Mouse (Mus musculus): Measurements from ENCODE around the gene Mmp17. TPM values are rescaled to one million over a fixed set of nuclear protein-coding genes. Genes with fewer than 3 reads are reported as not detected.

Mmp17 gene
- 0.10 to 0.29 TPM in 2 of 3 replicates, not detected in the other for total RNA-seq (2017)

- peak; percentile 66 for ATAC-seq (replicated peaks; ENCODE audit: insufficient number of reproducible peaks, low FRiP score, low TSS enrichment, poor library complexity, severe bottlenecking)
Observed at GRCm38 (mm10) chr5:129583761-129584582, at the start of gene Mmp17. TSS of gene Mmp17 (plus strand) at chr5:129584169.

GRCm38 (mm10) chr5:129534500-129534899 is 49.5 kb upstream of the Mmp17 start:
- no peak for ATAC-seq (replicated peaks; ENCODE audit: insufficient number of reproducible peaks, low FRiP score, low TSS enrichment, poor library complexity, severe bottlenecking)

- no peak for ATAC-seq (replicated peaks; ENCODE audit: insufficient number of reproducible peaks, low FRiP score, low TSS enrichment, poor library complexity, severe bottlenecking)
Observed at GRCm38 (mm10) chr5:129535021-129535420, 48.9 kb upstream of the Mmp17 start.

- ATAC-seq (replicated peaks; ENCODE audit: insufficient number of reproducible peaks, low FRiP score, low TSS enrichment, poor library complexity, severe bottlenecking), result no peak
Observed at GRCm38 (mm10) chr5:129535431-129535830, 48.5 kb upstream of the Mmp17 start.

GRCm38 (mm10) chr5:129538826-129539225 is 45.1 kb upstream of the Mmp17 start:
- ATAC-seq (replicated peaks; ENCODE audit: insufficient number of reproducible peaks, low FRiP score, low TSS enrichment, poor library complexity, severe bottlenecking), result no peak

- no peak for ATAC-seq (replicated peaks; ENCODE audit: insufficient number of reproducible peaks, low FRiP score, low TSS enrichment, poor library complexity, severe bottlenecking)
Observed at GRCm38 (mm10) chr5:129542236-129542635, 41.7 kb upstream of the Mmp17 start.

- ATAC-seq (replicated peaks; ENCODE audit: insufficient number of reproducible peaks, low FRiP score, low TSS enrichment, poor library complexity, severe bottlenecking), result no peak
Observed at GRCm38 (mm10) chr5:129545787-129546186, 38.2 kb upstream of the Mmp17 start.

GRCm38 (mm10) chr5:129549716-129550115 is 34.3 kb upstream of the Mmp17 start:
- no peak for ATAC-seq (replicated peaks; ENCODE audit: insufficient number of reproducible peaks, low FRiP score, low TSS enrichment, poor library complexity, severe bottlenecking)

- no peak for ATAC-seq (replicated peaks; ENCODE audit: insufficient number of reproducible peaks, low FRiP score, low TSS enrichment, poor library complexity, severe bottlenecking)
Observed at GRCm38 (mm10) chr5:129550790-129551189, 33.2 kb upstream of the Mmp17 start.

GRCm38 (mm10) chr5:129551991-129552390 is 32.0 kb upstream of the Mmp17 start:
- no peak for ATAC-seq (replicated peaks; ENCODE audit: insufficient number of reproducible peaks, low FRiP score, low TSS enrichment, poor library complexity, severe bottlenecking)

- ATAC-seq (replicated peaks; ENCODE audit: insufficient number of reproducible peaks, low FRiP score, low TSS enrichment, poor library complexity, severe bottlenecking), result no peak
Observed at GRCm38 (mm10) chr5:129553642-129554041, 30.3 kb upstream of the Mmp17 start.

- no peak for ATAC-seq (replicated peaks; ENCODE audit: insufficient number of reproducible peaks, low FRiP score, low TSS enrichment, poor library complexity, severe bottlenecking)
Observed at GRCm38 (mm10) chr5:129558591-129558990, 25.4 kb upstream of the Mmp17 start.

GRCm38 (mm10) chr5:129559283-129559682 is 24.7 kb upstream of the Mmp17 start:
- ATAC-seq (replicated peaks; ENCODE audit: insufficient number of reproducible peaks, low FRiP score, low TSS enrichment, poor library complexity, severe bottlenecking), result no peak

GRCm38 (mm10) chr5:129562342-129562741 is 21.6 kb upstream of the Mmp17 start:
- ATAC-seq (replicated peaks; ENCODE audit: insufficient number of reproducible peaks, low FRiP score, low TSS enrichment, poor library complexity, severe bottlenecking), result no peak

GRCm38 (mm10) chr5:129568596-129568995 is 15.4 kb upstream of the Mmp17 start:
- ATAC-seq (replicated peaks; ENCODE audit: insufficient number of reproducible peaks, low FRiP score, low TSS enrichment, poor library complexity, severe bottlenecking), result no peak

- no peak for ATAC-seq (replicated peaks; ENCODE audit: insufficient number of reproducible peaks, low FRiP score, low TSS enrichment, poor library complexity, severe bottlenecking)
Observed at GRCm38 (mm10) chr5:129578201-129578600, 5.8 kb upstream of the Mmp17 start.

- ATAC-seq (replicated peaks; ENCODE audit: insufficient number of reproducible peaks, low FRiP score, low TSS enrichment, poor library complexity, severe bottlenecking), result no peak
Observed at GRCm38 (mm10) chr5:129580046-129580445, 3.9 kb upstream of the Mmp17 start.

- no peak for ATAC-seq (replicated peaks; ENCODE audit: insufficient number of reproducible peaks, low FRiP score, low TSS enrichment, poor library complexity, severe bottlenecking)
Observed at GRCm38 (mm10) chr5:129580572-129580971, 3.4 kb upstream of the Mmp17 start.

GRCm38 (mm10) chr5:129581015-129581414 is 3.0 kb upstream of the Mmp17 start:
- ATAC-seq (replicated peaks; ENCODE audit: insufficient number of reproducible peaks, low FRiP score, low TSS enrichment, poor library complexity, severe bottlenecking), result no peak

GRCm38 (mm10) chr5:129583331-129583730 is 638 bp upstream of the Mmp17 start:
- no peak for ATAC-seq (replicated peaks; ENCODE audit: insufficient number of reproducible peaks, low FRiP score, low TSS enrichment, poor library complexity, severe bottlenecking)

Data from monocyte, adult 5-6 weeks (primary cell).